Mouse (Mus musculus): Measurements from ENCODE around the gene Usp32. TPM values are rescaled to one million over a fixed set of nuclear protein-coding genes. Genes with fewer than 3 reads are reported as not detected.
A peak's percentile ranks its signal among the peaks of the same experiment; 100 is the strongest.

Usp32 gene
- polyA plus RNA-seq, 1 experiment from 2014 or later, result 7.8 TPM

GRCm38 (mm10) chr11:84957591-84958270, 182.2 kb downstream of the Usp32 start, which contains the start of gene Car4:
Gene Car4, plus strand, starts transcription at chr11:84957786.
- no peak for ATAC-seq (ENCODE audit: low FRiP score)
- Histone ChIP-seq H3K4me1 (peaks cover 23% of the 10 kb centered on the region), H3K27ac (no peak within 1 kb of the TSS), H3K9ac (peak within 1 kb of the TSS; percentile 34; the same call in 1 of the 2 replicates), H3K4me3 (replicated peaks) (peak within 1 kb of the TSS; percentile 33), H3K27me3 (peaks cover 56% of the 10 kb centered on the region), H3K9me3 (no peaks in the 10 kb centered on the region), H3K4me2 (peak within 1 kb of the TSS; percentile 58), H3K36me3 (replicated peaks) (no peaks in the 10 kb centered on the region)
- 1% methylated on average over 49 of the region's 49 CpGs for WGBS

- no peak for ATAC-seq (ENCODE audit: low FRiP score)
- peaks cover 23% of the 10 kb centered on the region for H3K4me1 ChIP-seq
- H3K27ac ChIP-seq, result no peak overlapping the region
- 11% methylated on average over 15 of the region's 15 CpGs for WGBS
- 0 out of 2 replicates have a peak overlapping the region, but pooled peaks have one; percentile 34 for H3K9ac ChIP-seq
- H3K4me2 ChIP-seq, result peak overlapping the region; percentile 58
- H3K4me3 ChIP-seq (replicated peaks), result peak overlapping the region; percentile 33
- H3K9me3 ChIP-seq, result no peaks in the 10 kb centered on the region
- H3K27me3 ChIP-seq, result peaks cover 56% of the 10 kb centered on the region
- no peaks in the 10 kb centered on the region for H3K36me3 ChIP-seq (replicated peaks)
Observed at GRCm38 (mm10) chr11:84957171-84957570, 182.8 kb downstream of the Usp32 start.

GRCm38 (mm10) chr11:84956400-84956799, 183.6 kb downstream of the Usp32 start:
- no peak overlapping the region for H3K9ac ChIP-seq
- peaks cover 23% of the 10 kb centered on the region for H3K4me1 ChIP-seq
- H3K27ac ChIP-seq, result no peak overlapping the region
- 36% methylated on average over 5 of the region's 5 CpGs for WGBS
- H3K27me3 ChIP-seq, result peaks cover 56% of the 10 kb centered on the region
- no peak for ATAC-seq (ENCODE audit: low FRiP score)
- no peak overlapping the region for H3K4me3 ChIP-seq (replicated peaks)
- no peaks in the 10 kb centered on the region for H3K36me3 ChIP-seq (replicated peaks)
- H3K4me2 ChIP-seq, result no peak overlapping the region
- no peaks in the 10 kb centered on the region for H3K9me3 ChIP-seq

GRCm38 (mm10) chr11:84952611-84953010, 187.3 kb downstream of the Usp32 start:
- WGBS, result 22% methylated on average over 2 of the region's 2 CpGs
- Histone ChIP-seq H3K4me2 (no peak overlapping the region), H3K36me3 (replicated peaks) (no peaks in the 10 kb centered on the region), H3K27me3 (peaks cover 22% of the 10 kb centered on the region), H3K4me3 (replicated peaks) (no peak overlapping the region), H3K4me1 (peaks cover 7% of the 10 kb centered on the region), H3K9ac (no peak overlapping the region), H3K27ac (no peak overlapping the region), H3K9me3 (no peaks in the 10 kb centered on the region)
- ATAC-seq (ENCODE audit: low FRiP score), result no peak

- Histone ChIP-seq H3K27me3 (peaks cover 17% of the 10 kb centered on the region), H3K27ac (no peak overlapping the region), H3K4me1 (peaks cover 22% of the 10 kb centered on the region), H3K9ac (no peak overlapping the region), H3K36me3 (replicated peaks) (no peaks in the 10 kb centered on the region), H3K9me3 (no peaks in the 10 kb centered on the region), H3K4me2 (no peak overlapping the region), H3K4me3 (replicated peaks) (no peak overlapping the region)
- no peak for ATAC-seq (ENCODE audit: low FRiP score)
- 36% methylated on average over 3 of the region's 3 CpGs for WGBS
Observed at GRCm38 (mm10) chr11:84948526-84948925, 191.4 kb downstream of the Usp32 start.

GRCm38 (mm10) chr11:84948114-84948513, 191.8 kb downstream of the Usp32 start:
- H3K4me3 ChIP-seq (replicated peaks), result no peak overlapping the region
- H3K27me3 ChIP-seq, result peaks cover 18% of the 10 kb centered on the region
- H3K9me3 ChIP-seq, result no peaks in the 10 kb centered on the region
- WGBS, result 29% methylated on average over 3 of the region's 3 CpGs
- no peak overlapping the region for H3K9ac ChIP-seq
- no peak for ATAC-seq (ENCODE audit: low FRiP score)
- H3K4me1 ChIP-seq, result peaks cover 24% of the 10 kb centered on the region
- no peak overlapping the region for H3K27ac ChIP-seq
- H3K36me3 ChIP-seq (replicated peaks), result no peaks in the 10 kb centered on the region
- H3K4me2 ChIP-seq, result no peak overlapping the region

GRCm38 (mm10) chr11:84947206-84947605, 192.8 kb downstream of the Usp32 start:
- no peak overlapping the region for H3K4me3 ChIP-seq (replicated peaks)
- H3K4me1 ChIP-seq, result peaks cover 24% of the 10 kb centered on the region
- no peaks in the 10 kb centered on the region for H3K9me3 ChIP-seq
- H3K36me3 ChIP-seq (replicated peaks), result no peaks in the 10 kb centered on the region
- WGBS, result 68% methylated on average over 6 of the region's 6 CpGs
- no peak overlapping the region for H3K9ac ChIP-seq
- no peak overlapping the region for H3K27ac ChIP-seq
- H3K4me2 ChIP-seq, result no peak overlapping the region
- no peak for ATAC-seq (ENCODE audit: low FRiP score)
- peaks cover 18% of the 10 kb centered on the region for H3K27me3 ChIP-seq

GRCm38 (mm10) chr11:84945841-84946240, 194.1 kb downstream of the Usp32 start:
- no peak overlapping the region for H3K9ac ChIP-seq
- H3K4me2 ChIP-seq, result no peak overlapping the region
- 65% methylated on average over 3 of the region's 3 CpGs for WGBS
- H3K36me3 ChIP-seq (replicated peaks), result no peaks in the 10 kb centered on the region
- no peak overlapping the region for H3K27ac ChIP-seq
- H3K4me3 ChIP-seq (replicated peaks), result no peak overlapping the region
- no peaks in the 10 kb centered on the region for H3K9me3 ChIP-seq
- no peak for ATAC-seq (ENCODE audit: low FRiP score)
- peaks cover 18% of the 10 kb centered on the region for H3K27me3 ChIP-seq
- H3K4me1 ChIP-seq, result peaks cover 24% of the 10 kb centered on the region

GRCm38 (mm10) chr11:84944639-84945435, 195.1 kb downstream of the Usp32 start:
- Histone ChIP-seq H3K4me2 (peak overlapping the region; percentile 42), H3K27ac (no peak overlapping the region), H3K4me3 (replicated peaks) (no peak overlapping the region), H3K36me3 (replicated peaks) (no peaks in the 10 kb centered on the region), H3K9me3 (no peaks in the 10 kb centered on the region), H3K4me1 (peaks cover 24% of the 10 kb centered on the region), H3K27me3 (peaks cover 18% of the 10 kb centered on the region), H3K9ac (no peak overlapping the region)
- WGBS, result 3% methylated on average over 12 of the region's 12 CpGs
- no peak for ATAC-seq (ENCODE audit: low FRiP score)

- 0 out of 2 replicates have a peak overlapping the region, but pooled peaks have one; percentile 5 for H3K4me3 ChIP-seq (replicated peaks)
- H3K27me3 ChIP-seq, result peaks cover 18% of the 10 kb centered on the region
- peaks cover 24% of the 10 kb centered on the region for H3K4me1 ChIP-seq
- no peak overlapping the region for H3K9ac ChIP-seq
- peak overlapping the region; percentile 42 for H3K4me2 ChIP-seq
- no peaks in the 10 kb centered on the region for H3K9me3 ChIP-seq
- under 1% methylated on average over 15 of the region's 15 CpGs for WGBS
- no peaks in the 10 kb centered on the region for H3K36me3 ChIP-seq (replicated peaks)
- no peak overlapping the region for H3K27ac ChIP-seq
- ATAC-seq (ENCODE audit: low FRiP score), result no peak
Observed at GRCm38 (mm10) chr11:84943948-84944347, 196.0 kb downstream of the Usp32 start.

- peaks cover 18% of the 10 kb centered on the region for H3K4me1 ChIP-seq
- no peak overlapping the region for H3K27ac ChIP-seq
- no peak overlapping the region for H3K9ac ChIP-seq
- H3K4me3 ChIP-seq (replicated peaks), result no peak overlapping the region
- H3K4me2 ChIP-seq, result no peak overlapping the region
- no peaks in the 10 kb centered on the region for H3K9me3 ChIP-seq
- H3K27me3 ChIP-seq, result peaks cover 12% of the 10 kb centered on the region; the same call in 1 of the 2 replicates
- 75% methylated on average over 10 of the region's 10 CpGs for WGBS
- H3K36me3 ChIP-seq (replicated peaks), result no peaks in the 10 kb centered on the region
- ATAC-seq (ENCODE audit: low FRiP score), result no peak
Observed at GRCm38 (mm10) chr11:84940140-84940539, 199.8 kb downstream of the Usp32 start.

- no peak overlapping the region for H3K27ac ChIP-seq
- no peaks in the 10 kb centered on the region for H3K9me3 ChIP-seq
- H3K36me3 ChIP-seq (replicated peaks), result no peaks in the 10 kb centered on the region
- H3K27me3 ChIP-seq, result peaks cover 6% of the 10 kb centered on the region; the same call in 1 of the 2 replicates
- H3K4me1 ChIP-seq, result peaks cover 12% of the 10 kb centered on the region
- H3K4me2 ChIP-seq, result no peak overlapping the region
- no peak overlapping the region for H3K9ac ChIP-seq
- ATAC-seq (ENCODE audit: low FRiP score), result no peak
- WGBS, result 68% methylated on average over 8 of the region's 8 CpGs
- no peak overlapping the region for H3K4me3 ChIP-seq (replicated peaks)
Observed at GRCm38 (mm10) chr11:84939508-84940053, 200.4 kb downstream of the Usp32 start.
